Mouse (Mus musculus) midbrain, embryonic 16.5 days (tissue): ENCODE results near the gene Ms4a4d. TPM values are rescaled to one million over a fixed set of nuclear protein-coding genes. Genes with fewer than 3 reads are reported as not detected.

Experiments used
- ATAC-seq: fragments of 200-750 bp; cut with Nextera tagmentation; 2 replicates; pipeline ENCODE4 v1.8.0; 2017; ENCODE audit warnings: moderate TSS enrichment
- H3K27ac ChIP-seq: fragments of 300-500 bp; sonication (generic); 2 replicates; pipeline ENCODE4 v1.5.1; 2014; ENCODE audit warnings: mild to moderate bottlenecking, low read length, mixed read lengths
- H3K27me3 ChIP-seq: fragments of 300-500 bp; sonication (generic); 2 replicates; pipeline ENCODE4 v1.6.1; 2014; ENCODE audit warnings: low read depth, low read length, mixed read lengths; ENCODE audit not compliant: control insufficient read depth, insufficient read depth
- H3K36me3 ChIP-seq: fragments of 300-500 bp; sonication (generic); 2 replicates; pipeline ENCODE4 v1.6.1; 2014; ENCODE audit warnings: mild to moderate bottlenecking, low read length, moderate library complexity, mixed read lengths; ENCODE audit not compliant: control insufficient read depth, insufficient read depth
- H3K4me1 ChIP-seq: fragments of 300-500 bp; sonication (generic); 2 replicates; pipeline ENCODE4 v1.6.1; 2014; ENCODE audit warnings: mild to moderate bottlenecking, low read length, mixed read lengths; ENCODE audit not compliant: control insufficient read depth, insufficient read depth
- H3K4me2 ChIP-seq: fragments of 300-500 bp; sonication (generic); 2 replicates; pipeline ENCODE4 v1.6.1; 2014; ENCODE audit warnings: mild to moderate bottlenecking, low read length, mixed read lengths
- H3K4me3 ChIP-seq: fragments of 300-500 bp; sonication (generic); 2 replicates; pipeline ENCODE4 v1.5.1; 2014; ENCODE audit warnings: low read depth, mild to moderate bottlenecking, low read length, moderate library complexity, mixed read lengths
- H3K9ac ChIP-seq: fragments of 300-500 bp; sonication (generic); 2 replicates; pipeline ENCODE4 v1.6.1; 2014; ENCODE audit warnings: low read depth, low read length, mixed read lengths
- H3K9me3 ChIP-seq: fragments of 300-500 bp; sonication (generic); replicated peaks from 2 replicates; pipeline ENCODE4 v1.6.1; 2014; ENCODE audit warnings: mild to moderate bottlenecking, low read length, mixed read lengths; ENCODE audit not compliant: control insufficient read depth, poor library complexity, severe bottlenecking
- WGBS: fragments of 180-500 bp; shearing (Covaris S2); extraction: QIAGEN DNeasy Blood & Tissue Kit; methylation state at CpG from one replicate; pipeline ENCODE4 v1.1.7; 2014; 5-methylcytosine and 5-hydroxymethylcytosine counted together
- polyA plus RNA-seq: library from polyadenylated mRNA; unstranded; fragments of >200 nt; fragmentation: Nextera tagmentation; extraction: Ambion mirVana; gene quantifications from 2 replicates; pipeline ENCODE4 v1.2.1, GENCODE M21; 2015

Ms4a4d gene
- polyA plus RNA-seq, 1 experiment from 2014 or later: not detected

GRCm38 (mm10) chr19:11602026-11602425 lies 65.4 kb downstream of the Ms4a4d start:
- H3K36me3 ChIP-seq: no peaks in the 10 kb centered on the region
- WGBS: 91% methylated on average over 2 of the region's 2 CpGs
- no peaks in the 10 kb centered on the region for H3K27me3 ChIP-seq
- H3K4me1 ChIP-seq: no peaks in the 10 kb centered on the region
- H3K27ac ChIP-seq: no peak overlapping the region
- no peak overlapping the region for H3K4me2 ChIP-seq
- H3K4me3 ChIP-seq: no peak overlapping the region
- H3K9ac ChIP-seq: no peak overlapping the region
- ATAC-seq: no peak
- no peaks in the 10 kb centered on the region for H3K9me3 ChIP-seq

- Histone ChIP-seq H3K27me3 (no peaks in the 10 kb centered on the region), H3K9ac (no peak within 1 kb of the TSS), H3K4me1 (no peaks in the 10 kb centered on the region), H3K36me3 (no peaks in the 10 kb centered on the region), H3K4me2 (no peak within 1 kb of the TSS), H3K9me3 (no peaks in the 10 kb centered on the region), H3K27ac (no peak within 1 kb of the TSS), H3K4me3 (no peak within 1 kb of the TSS)
- ATAC-seq: no peak
- 96% methylated on average over 2 of the region's 2 CpGs for WGBS
Observed at GRCm38 (mm10) chr19:11604603-11605002, 68.0 kb downstream of the Ms4a4d start, which contains the start of gene Ms4a6d. Gene Ms4a6d, minus strand, starts transcription at chr19:11604849.

Other genes with a start within 250 kb of the Ms4a4d start
- not detected in 2 replicates for gene Ms4a14, start 222.3 kb upstream of the Ms4a4d start, polyA plus RNA-seq
- 1.8 and 2.1 TPM in 2 replicates for gene Ms4a7, start 200.7 kb upstream of the Ms4a4d start, polyA plus RNA-seq
- gene Ms4a4a, start 161.3 kb upstream of the Ms4a4d start, polyA plus RNA-seq: 1.4 and 2.1 TPM in 2 replicates
- 0.20 TPM in 1 of 2 replicates, not detected in the other for gene Ms4a4c, start 132.0 kb upstream of the Ms4a4d start, polyA plus RNA-seq
- not detected in 2 replicates for gene Ms4a4b, start 93.2 kb upstream of the Ms4a4d start, polyA plus RNA-seq
- 1.9 and 2.0 TPM in 2 replicates for gene Ms4a6c, start 67.4 kb upstream of the Ms4a4d start, polyA plus RNA-seq
- not detected in 2 replicates for gene Gm8369, start 50.9 kb upstream of the Ms4a4d start, polyA plus RNA-seq
- 1.7 and 1.9 TPM in 2 replicates for gene Ms4a6b, start 20.3 kb upstream of the Ms4a4d start, polyA plus RNA-seq
- 1.6 and 1.9 TPM in 2 replicates for gene Ms4a6d, start 68.0 kb downstream of the Ms4a4d start, polyA plus RNA-seq
- not detected in 2 replicates for gene Ms4a2, start 86.9 kb downstream of the Ms4a4d start, polyA plus RNA-seq
- gene Ms4a3, start 104.0 kb downstream of the Ms4a4d start, polyA plus RNA-seq: not detected in 2 replicates
- gene Oosp2, start 123.8 kb downstream of the Ms4a4d start, polyA plus RNA-seq: not detected in 2 replicates
- not detected in 2 replicates for gene Oosp1, start 154.3 kb downstream of the Ms4a4d start, polyA plus RNA-seq
- not detected in 2 replicates for gene Oosp3, start 160.3 kb downstream of the Ms4a4d start, polyA plus RNA-seq
- gene Gif, start 210.8 kb downstream of the Ms4a4d start, polyA plus RNA-seq: not detected in 2 replicates
- 45.7 and 46.3 TPM in 2 replicates for gene Mrpl16, start 233.6 kb downstream of the Ms4a4d start, polyA plus RNA-seq